Comparison of ENCODE assay signal across 28 mouse cellular contexts in the genomic region with DNA sequence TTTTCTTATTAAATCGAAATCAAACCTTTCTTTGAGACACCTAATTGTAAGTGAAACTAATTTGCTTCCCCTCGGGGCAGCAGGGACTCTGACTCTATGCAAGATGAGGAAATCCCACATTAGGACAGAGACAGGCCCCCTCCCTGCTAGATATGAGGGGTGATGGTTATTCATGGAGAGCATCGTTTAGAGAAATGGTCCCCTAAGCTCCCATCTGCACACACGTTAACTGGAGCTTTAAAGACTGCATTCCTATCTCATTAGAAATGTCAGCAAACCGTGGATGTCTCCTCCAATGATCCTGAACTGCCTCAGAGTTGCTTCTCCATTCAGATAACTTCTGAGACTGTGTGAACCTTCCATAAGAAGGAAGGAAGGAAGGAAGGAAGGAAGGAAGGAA.
"Had no signal": no experiment of that assay in that cellular context is flagged by ENCODE, and none has a peak within 500 bp of the region (broad histone marks: within the 10 kb centered on the region; RNA-seq: fewer than 3 reads in every experiment).

No protein-coding gene starts in this region.

- ATAC-seq: forebrain, embryonic 13.5 days; forebrain, embryonic 14.5 days; forebrain, embryonic 15.5 days; forebrain, embryonic 16.5 days; forebrain, postnatal 0 days had no signal

- H3K9me3 ChIP-seq: embryonic facial prominence, embryonic 10.5 days; embryonic facial prominence, embryonic 12.5 days; embryonic facial prominence, embryonic 13.5 days; embryonic facial prominence, embryonic 15.5 days; forebrain, embryonic 10.5 days; forebrain, embryonic 12.5 days; forebrain, embryonic 13.5 days; forebrain, embryonic 15.5 days had no signal

- DNase-seq: cerebellum, adult 2 months; cerebellum, adult 8-10 months; cerebellum, adult 9-10 months; cerebellum, adult 9-11 months; cerebellum, postnatal 10 days; cerebellum, postnatal 14 days; cerebellum, postnatal 25 days; cerebellum, postnatal 36 days; embryo, embryonic 11 days; forebrain, postnatal 0 days; gastrocnemius, adult 2 months; gastrocnemius, postnatal 10 days; gastrocnemius, postnatal 14 days; gastrocnemius, postnatal 25 days; gastrocnemius, postnatal 36 days; heart, adult 11 months; heart, adult 18-20 months had no signal

- H3K4me3 ChIP-seq: embryonic facial prominence, embryonic 10.5 days; embryonic facial prominence, embryonic 12.5 days; embryonic facial prominence, embryonic 13.5 days; embryonic facial prominence, embryonic 15.5 days; erythroblast, embryonic 14.5 days; forebrain, embryonic 10.5 days; forebrain, embryonic 12.5 days; forebrain, embryonic 13.5 days; forebrain, embryonic 15.5 days; gastrocnemius, adult 2 months had no signal

- H3K4me1 ChIP-seq: embryonic facial prominence, embryonic 12.5 days; embryonic facial prominence, embryonic 13.5 days; embryonic facial prominence, embryonic 15.5 days had no signal

- H3K4me2 ChIP-seq: embryonic facial prominence, embryonic 12.5 days; embryonic facial prominence, embryonic 13.5 days; embryonic facial prominence, embryonic 15.5 days; forebrain, embryonic 12.5 days; forebrain, embryonic 13.5 days; forebrain, embryonic 15.5 days had no signal

- H3K27me3 ChIP-seq: embryonic facial prominence, embryonic 13.5 days; embryonic facial prominence, embryonic 15.5 days; forebrain, embryonic 12.5 days; forebrain, embryonic 15.5 days had no signal

- H3K27ac ChIP-seq: embryonic facial prominence, embryonic 10.5 days; embryonic facial prominence, embryonic 12.5 days; embryonic facial prominence, embryonic 13.5 days; embryonic facial prominence, embryonic 15.5 days; forebrain, embryonic 10.5 days; forebrain, embryonic 12.5 days; forebrain, embryonic 13.5 days; forebrain, embryonic 15.5 days; gastrocnemius, adult 2 months had no signal

- H3K36me3 ChIP-seq: embryonic facial prominence, embryonic 10.5 days; embryonic facial prominence, embryonic 12.5 days; embryonic facial prominence, embryonic 13.5 days; embryonic facial prominence, embryonic 15.5 days; forebrain, embryonic 10.5 days; forebrain, embryonic 12.5 days; forebrain, embryonic 15.5 days had no signal

- H3K9ac ChIP-seq: embryonic facial prominence, embryonic 12.5 days; embryonic facial prominence, embryonic 13.5 days; embryonic facial prominence, embryonic 15.5 days; forebrain, embryonic 12.5 days; forebrain, embryonic 13.5 days; forebrain, embryonic 15.5 days; forebrain, postnatal 0 days had no signal
